Mouse (Mus musculus) granulocyte monocyte progenitor cell, adult 5-6 weeks (primary cell): ENCODE results near the gene Kcnk10. TPM values are rescaled to one million over a fixed set of nuclear protein-coding genes. Genes with fewer than 3 reads are reported as not detected.
A peak's percentile ranks its signal among the peaks of the same experiment; 100 is the strongest.

Experiments
- ATAC-seq: replicated peaks from 2 replicates; pipeline ENCODE4 v1.8.0; 2016; ENCODE audit warnings: mild to moderate bottlenecking, moderate TSS enrichment, inconsistent platforms; ENCODE audit not compliant: poor library complexity, severe bottlenecking
- total RNA-seq, 2 experiments: library from RNA; stranded (forward) in 1 of 2; stranded (reverse) in 1 of 2; fragments of 200-712, 200-1000 nt in 1 of 2; fragments of >200 nt in 1 of 2; fragmentation: Nextera tagmentation in 1 of 2; gene quantifications; 2 replicates each; pipeline ENCODE4 v1.2.3; 2014 to 2017

Gene Kcnk10
- total RNA-seq, 2 experiments from 2014 or later, result not detected

- no peak for ATAC-seq
Observed at GRCm38 (mm10) chr12:98443754-98444153, 134.4 kb downstream of the Kcnk10 start.

GRCm38 (mm10) chr12:98438080-98438479, 140.0 kb downstream of the Kcnk10 start:
- ATAC-seq, result no peak

GRCm38 (mm10) chr12:98430683-98431082, 147.4 kb downstream of the Kcnk10 start:
- ATAC-seq, result no peak

- no peak for ATAC-seq
Observed at GRCm38 (mm10) chr12:98421340-98421739, 156.8 kb downstream of the Kcnk10 start.

- no peak for ATAC-seq
Observed at GRCm38 (mm10) chr12:98419849-98420248, 158.3 kb downstream of the Kcnk10 start.

GRCm38 (mm10) chr12:98409580-98409979, 168.5 kb downstream of the Kcnk10 start:
- ATAC-seq, result 0 out of 2 replicates have a peak, but pooled peaks have one; percentile 34

- peak; percentile 96 for ATAC-seq
Observed at GRCm38 (mm10) chr12:98406598-98406997, 171.5 kb downstream of the Kcnk10 start.

GRCm38 (mm10) chr12:98406076-98406475, 172.0 kb downstream of the Kcnk10 start:
- no peak for ATAC-seq

GRCm38 (mm10) chr12:98396586-98396985, 181.5 kb downstream of the Kcnk10 start:
- no peak for ATAC-seq

GRCm38 (mm10) chr12:98394115-98394514, 184.0 kb downstream of the Kcnk10 start:
- no peak for ATAC-seq

GRCm38 (mm10) chr12:98391347-98391746, 186.8 kb downstream of the Kcnk10 start:
- peak; percentile 30 for ATAC-seq

GRCm38 (mm10) chr12:98389618-98390017, 188.5 kb downstream of the Kcnk10 start:
- no peak for ATAC-seq

Other genes with a start within 250 kb of the Kcnk10 start
- 5.4 and 11.1 TPM in 2 replicates for gene Spata7, start 49.8 kb upstream of the Kcnk10 start, total RNA-seq (2014; fragmentation: Nextera tagmentation)
- gene Spata7, start 49.8 kb upstream of the Kcnk10 start, total RNA-seq (2017), result 9.1 and 9.6 TPM in 2 replicates
- gene Ptpn21, start 159.1 kb upstream of the Kcnk10 start, total RNA-seq (2014; fragmentation: Nextera tagmentation), result 4.7 and 7.8 TPM in 2 replicates
- 2.7 and 3.2 TPM in 2 replicates for gene Ptpn21, start 159.1 kb upstream of the Kcnk10 start, total RNA-seq (2017)
- gene Zc3h14, start 168.7 kb upstream of the Kcnk10 start, total RNA-seq (2014; fragmentation: Nextera tagmentation), result 123 and 138 TPM in 2 replicates
- 99.0 and 116 TPM in 2 replicates for gene Zc3h14, start 168.7 kb upstream of the Kcnk10 start, total RNA-seq (2017)